Mouse (Mus musculus): ENCODE results near the gene Ankrd44. TPM values are rescaled to one million over a fixed set of nuclear protein-coding genes. Genes with fewer than 3 reads are reported as not detected.

The Ankrd44 gene
- total and polyA plus RNA-seq, 3 experiments = 2.3 to 17.0 (median 12.7) TPM

DNA sequence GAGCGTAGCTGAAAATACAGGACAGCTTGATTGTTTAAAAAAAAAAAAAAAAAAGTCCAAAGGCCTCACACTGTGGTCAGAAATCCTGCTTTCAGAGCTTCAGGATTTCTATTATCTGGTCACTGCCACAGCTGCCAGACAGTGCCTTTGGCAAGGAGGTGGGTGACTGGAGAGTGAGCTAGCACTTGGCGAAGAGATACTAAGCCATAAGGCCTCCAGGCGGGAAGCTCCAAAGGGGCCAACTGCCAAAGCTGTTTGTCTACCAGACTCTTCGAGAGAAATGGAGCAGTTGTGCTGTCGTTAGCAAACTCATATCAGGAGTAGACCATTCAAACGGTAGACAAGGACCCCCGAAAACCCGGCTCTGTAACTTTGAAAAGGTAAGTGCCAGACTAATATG lies 3.5 kb downstream of the Ankrd44 start:
- DNase-seq = no peak

DNA sequence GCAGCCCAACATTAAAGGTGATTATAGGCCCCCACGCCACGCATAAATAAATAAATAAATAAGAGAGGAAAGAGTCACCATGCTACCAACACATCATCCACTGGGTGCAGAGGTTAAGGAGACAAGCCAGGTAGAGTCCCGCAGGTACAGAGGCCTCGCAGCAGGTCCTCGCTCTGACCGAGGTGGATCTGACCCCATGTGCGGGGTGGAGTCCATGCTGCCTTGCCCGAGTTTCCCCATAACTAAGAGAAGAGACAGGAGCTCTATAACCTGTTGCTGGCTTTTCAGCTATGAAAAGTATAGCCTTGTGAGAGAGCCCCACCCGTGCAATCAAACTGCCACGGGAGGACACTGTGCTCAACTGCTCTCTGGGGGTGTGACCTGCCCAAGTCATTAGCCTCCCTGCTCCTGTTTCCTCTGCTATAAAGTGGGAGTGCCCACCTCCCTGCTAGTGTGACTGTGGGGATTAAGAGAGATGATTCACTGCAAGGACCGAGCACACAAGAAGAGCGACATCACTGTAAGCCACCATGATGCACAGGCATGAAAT lies 4.1 kb downstream of the Ankrd44 start:
- DNase-seq = no peak

DNA sequence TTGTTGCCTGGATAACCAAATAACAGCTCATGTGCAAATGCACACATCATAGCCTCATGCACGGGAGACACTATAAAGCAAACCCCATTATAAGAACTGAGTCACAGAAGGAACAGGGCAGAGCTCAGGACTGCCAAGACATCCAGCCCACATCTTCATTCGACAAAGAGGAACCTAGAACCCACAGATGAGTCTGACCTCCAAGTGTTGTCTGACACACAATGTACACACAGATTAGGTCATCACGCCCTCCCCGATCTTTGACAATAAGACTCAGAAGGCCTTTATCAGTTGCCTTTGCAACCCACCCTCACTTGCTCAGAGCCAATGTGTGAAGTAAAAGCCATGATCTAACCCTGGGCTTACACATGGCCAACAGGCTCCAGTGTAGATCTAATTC lies 6.1 kb downstream of the Ankrd44 start:
- no peak for DNase-seq

DNA sequence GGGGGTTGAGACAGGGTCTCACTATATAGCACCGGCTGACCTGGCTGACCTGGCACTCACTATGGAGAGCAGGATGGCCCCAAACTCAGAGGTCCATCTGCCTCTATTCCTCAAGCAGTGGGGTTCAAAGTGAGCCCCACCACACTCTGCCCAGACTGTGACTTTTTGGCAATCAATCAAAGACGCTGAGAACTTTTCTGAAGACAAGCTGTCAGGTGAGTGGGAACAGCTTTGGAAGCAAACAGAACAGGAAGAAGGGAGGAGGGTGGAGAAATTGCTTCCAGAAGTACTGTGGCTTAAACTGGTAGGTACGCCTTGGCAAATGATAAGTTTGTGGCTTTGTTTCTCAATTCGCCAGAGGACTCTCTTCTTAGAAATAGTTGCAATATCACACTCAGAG lies 9.7 kb downstream of the Ankrd44 start:
- no peak for DNase-seq

DNA sequence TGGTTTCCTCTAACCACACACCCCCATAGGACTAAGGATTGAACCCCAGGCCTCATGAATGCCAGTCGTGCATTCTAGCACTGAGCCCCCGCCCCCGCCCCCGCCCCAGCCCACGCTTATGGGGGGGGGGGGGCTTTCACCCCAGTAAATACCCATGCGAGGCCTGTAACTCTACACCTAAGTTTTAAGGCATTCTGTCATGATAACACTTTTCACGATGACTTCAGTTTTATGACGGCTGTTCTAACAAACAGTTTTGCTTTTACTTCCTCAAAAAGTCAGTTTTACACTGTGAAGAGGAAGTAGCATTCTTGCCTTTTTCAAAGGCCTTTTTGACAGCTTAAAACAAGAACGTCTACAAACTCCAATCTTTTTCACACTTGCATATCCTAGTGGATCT lies 11.8 kb downstream of the Ankrd44 start:
- DNase-seq = no peak

DNA sequence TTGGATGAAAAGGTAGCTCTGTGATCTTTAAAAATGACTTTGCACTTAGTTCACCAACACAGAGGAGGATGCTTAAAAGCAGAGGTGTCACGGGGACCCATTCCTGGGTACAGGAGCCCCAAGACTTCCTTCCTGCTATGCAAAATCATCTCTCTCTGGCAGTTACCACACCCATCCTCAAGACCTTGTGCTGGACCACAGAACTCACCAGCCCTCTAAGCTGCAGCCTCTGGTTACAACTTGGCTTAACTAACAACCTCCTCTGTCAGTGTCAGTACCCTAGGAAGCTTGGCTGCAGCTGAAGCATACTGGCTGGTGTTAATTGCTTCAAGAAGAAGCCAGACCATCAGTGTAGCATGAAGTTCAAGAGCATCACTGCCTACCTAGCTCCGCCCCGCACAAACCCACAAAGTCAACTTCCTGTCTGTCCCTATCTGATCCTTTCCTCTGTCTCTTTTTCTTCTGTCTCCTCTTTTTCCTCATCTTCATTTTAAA lies 12.8 kb downstream of the Ankrd44 start:
- no peak for DNase-seq

DNA sequence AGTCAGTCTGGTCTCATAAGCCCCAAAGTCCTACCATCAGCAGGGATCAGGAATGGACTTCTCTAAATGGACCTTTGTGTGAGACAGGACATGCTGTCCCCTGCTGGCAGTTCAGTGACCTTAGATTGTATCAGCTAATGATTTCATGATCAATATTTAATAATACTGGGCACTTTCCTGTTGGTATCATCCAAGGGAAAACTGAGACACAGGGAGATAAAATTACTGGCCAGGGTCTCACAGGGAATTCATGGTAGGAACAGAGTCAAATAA lies 13.2 kb downstream of the Ankrd44 start:
- DNase-seq = no peak

DNA sequence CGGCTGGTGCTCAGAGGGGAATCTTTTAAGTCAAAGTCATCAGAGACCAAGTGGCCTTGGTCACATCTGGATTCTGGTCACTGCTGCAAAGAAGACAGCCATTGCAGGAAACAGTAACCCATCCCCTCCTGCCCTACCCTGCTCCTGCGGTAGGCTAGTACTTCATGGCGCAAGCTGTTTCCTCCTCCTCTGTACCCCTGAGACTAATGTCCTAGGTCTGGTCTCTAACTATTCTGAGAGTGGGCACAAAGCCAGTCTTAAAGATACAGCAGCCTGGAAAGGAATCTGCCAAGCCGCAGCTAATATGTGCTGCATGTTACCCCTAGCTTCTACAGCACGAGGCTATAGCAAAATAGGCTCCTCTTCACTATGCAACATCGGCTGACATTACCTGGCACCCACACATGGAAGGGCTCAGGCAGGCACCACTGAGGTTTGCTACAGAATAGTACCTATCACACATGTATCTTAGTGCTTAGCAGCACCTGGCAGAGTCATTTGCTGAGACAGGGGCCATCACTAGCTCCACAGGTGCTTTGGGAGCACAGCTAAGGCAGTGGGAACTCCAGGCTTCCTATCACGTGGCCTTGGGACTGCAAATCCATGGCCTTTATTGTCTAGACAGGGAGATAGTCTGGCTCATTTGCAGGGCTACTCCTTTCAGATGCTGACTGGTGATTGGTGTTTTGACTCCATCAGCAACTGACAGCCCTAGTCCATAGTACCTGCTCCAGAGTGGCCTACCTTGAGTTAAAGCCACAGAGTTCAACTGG lies 13.7 kb downstream of the Ankrd44 start:
- no peak for DNase-seq

DNA sequence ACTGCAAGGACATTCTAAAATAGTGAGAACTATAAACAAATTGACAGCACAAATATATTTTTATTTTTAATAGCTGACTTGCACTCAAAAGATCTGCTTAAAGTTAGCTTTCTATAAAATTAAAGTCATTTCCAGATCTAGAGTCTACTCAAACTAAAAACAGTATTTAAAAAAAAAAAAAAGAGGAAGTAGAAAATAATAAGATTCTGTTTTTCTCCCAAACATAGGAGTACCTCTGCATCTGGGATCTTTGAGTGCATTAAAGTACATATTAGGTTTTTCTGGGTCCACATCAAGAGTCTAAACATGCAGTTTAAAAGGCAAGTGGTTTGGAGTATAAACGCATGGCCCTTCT lies 15.0 kb downstream of the Ankrd44 start:
- DNase-seq = no peak

DNA sequence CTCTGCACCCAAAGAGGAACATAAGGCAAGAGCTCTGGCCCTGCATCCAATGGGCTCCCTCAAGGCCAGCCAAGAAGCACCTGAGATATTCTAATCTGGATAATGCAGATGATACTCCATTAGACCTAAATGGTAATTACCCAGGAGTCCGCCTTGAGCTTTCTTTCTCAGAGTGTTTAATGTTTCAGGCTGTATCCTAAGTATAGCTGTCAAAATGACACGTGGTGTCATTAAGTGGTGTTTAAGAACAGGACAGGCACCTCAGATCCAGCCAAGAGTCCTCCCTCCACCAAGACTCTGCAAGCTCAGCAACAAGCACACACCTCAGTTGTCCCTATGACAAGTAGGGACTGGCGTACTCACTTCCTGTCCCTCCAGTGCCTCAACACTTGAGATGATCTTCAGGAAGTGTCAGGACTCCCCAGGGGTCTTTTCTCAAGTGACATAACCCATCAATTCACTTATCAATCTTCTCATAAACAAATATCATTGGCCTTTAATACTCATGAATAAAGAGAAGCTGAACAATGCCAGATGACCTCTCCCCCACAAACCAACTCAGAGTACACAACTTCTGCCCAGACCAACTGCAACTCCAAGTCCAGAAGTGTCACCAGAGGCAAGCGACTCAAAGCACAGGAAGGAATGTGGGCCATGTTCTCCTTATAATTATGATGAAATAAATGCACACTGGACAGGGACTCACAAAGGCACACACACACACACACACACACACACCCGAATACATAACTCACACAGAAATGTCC lies 15.5 kb downstream of the Ankrd44 start:
- DNase-seq = no peak

DNA sequence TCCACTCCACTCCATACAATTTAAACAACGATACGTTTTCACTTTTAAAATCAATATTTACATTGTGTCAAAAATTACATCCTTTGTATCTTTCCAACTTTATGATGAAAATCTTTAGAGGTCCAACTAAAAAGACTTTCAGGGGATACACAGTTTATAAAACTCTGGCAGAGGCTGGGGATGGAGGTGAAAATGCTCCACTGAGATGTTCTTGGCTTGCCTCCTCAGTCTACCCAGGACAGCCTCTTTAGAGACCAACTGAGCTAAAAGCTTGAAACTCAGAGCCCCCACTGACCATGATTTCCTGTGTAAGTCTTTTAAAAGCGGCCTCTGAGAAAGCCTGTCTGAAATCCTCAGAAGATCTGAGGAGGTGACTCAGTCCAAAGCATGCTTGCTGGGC lies 17.4 kb downstream of the Ankrd44 start:
- DNase-seq = no peak

DNA sequence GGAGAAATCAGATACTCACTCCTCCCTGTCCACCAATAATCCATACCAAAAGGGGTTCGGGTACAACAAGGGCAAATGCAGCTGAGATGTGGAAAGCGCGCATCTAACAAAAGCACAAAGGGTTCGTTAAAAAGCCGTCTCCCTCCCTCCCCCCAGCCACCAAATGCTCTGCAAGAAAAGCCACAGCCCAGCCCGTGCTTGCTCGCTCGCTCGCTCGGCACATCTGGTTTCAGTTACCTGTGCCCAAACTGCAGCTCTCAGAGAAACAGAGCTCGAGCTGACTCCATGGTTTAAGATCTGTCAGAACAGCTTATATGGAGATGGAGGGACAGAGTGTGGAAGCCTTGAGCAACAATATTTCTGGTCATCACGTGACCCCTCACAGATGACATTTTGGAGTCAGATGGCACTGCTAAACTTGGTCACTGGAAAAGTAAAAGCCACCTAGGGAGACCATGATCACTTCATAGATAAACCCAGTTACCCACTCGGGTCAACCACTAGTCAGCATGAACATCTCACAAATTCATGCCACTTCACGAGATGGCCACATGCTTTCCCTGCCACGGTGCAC lies 19.0 kb downstream of the Ankrd44 start:
- no peak for DNase-seq

DNA sequence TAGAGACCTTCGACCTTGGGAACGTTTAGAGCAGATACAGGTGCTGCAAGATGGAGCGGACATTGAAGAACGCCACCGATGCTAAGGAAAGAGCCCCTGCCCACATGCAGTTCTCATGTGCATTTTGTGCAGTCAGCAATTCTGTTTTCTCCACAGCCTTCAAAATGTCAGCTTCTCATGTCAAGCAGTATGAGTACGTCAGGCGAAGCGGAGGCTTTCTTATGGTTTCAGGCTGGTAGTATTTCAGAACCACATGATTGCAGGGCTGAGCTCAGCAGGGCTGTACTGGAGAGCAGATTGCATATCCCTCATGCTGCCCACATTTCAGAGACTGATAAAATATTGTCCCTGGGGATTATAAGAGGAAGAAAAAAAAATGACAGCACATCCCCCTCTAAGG lies 19.9 kb downstream of the Ankrd44 start:
- no peak for DNase-seq

DNA sequence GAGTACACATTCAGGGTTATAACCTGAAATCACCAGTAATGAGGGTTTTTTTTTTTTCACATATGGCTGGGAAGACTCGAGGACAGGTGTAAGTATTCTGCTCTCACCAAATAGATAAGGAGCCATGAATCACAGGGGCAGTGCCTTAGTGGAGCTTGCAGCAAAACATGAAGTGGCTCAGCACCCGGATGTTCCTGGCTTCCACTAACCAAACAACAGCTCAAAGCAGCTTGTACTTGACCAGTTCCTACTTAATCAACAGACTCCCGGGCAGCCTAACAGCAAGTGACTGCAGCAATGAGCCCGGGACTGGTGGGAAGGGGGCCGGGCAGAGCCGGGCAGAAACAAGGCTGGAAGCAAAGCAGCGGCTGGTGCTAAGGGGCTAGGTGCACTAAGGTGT lies 20.6 kb downstream of the Ankrd44 start:
- DNase-seq = no peak

DNA sequence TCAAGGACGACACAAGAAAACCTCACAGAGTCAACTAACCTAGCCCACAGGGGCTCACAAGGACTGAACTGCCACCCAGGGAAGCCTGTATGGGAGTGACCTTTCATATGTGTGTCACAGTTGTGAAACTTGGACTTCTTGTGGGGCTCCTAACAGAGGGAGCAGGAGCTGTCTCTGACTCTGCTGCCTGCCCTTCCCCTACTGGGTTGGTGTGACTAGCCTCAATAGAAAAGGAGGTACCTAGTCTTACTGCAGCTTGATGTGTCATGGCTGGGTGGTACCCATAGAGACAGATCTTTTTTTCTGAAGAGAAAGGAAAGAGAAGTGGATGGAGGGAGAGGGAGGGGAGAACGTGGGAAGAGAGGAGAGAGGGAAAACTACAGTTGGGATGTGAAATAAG lies 22.0 kb downstream of the Ankrd44 start:
- DNase-seq = no peak

DNA sequence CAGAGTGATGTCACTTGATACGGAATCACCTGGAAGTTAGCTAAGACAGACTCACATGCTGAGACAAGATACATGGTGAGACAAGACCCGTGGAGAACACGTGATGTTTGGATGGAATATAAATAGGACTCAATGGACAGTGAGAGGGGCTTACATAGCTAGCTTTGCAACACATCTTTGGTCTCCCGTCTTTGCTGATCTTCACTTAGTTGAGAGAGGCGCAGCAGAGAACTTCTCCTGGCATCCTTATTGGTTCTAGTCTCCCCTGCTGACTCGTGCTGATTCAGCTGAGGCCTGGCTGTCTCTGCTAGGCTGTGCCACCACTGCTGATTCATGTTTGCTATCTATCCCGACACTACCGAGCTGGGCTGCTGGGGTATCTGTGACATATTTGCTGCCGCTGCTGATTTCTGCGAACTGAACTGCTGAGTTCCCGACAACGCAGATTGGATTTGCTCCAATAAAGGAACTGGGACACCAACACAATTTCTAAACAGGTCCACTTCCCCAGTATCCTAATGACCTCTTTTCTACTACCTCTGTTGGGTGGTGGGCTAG lies 23.4 kb downstream of the Ankrd44 start:
- no peak for DNase-seq

DNA sequence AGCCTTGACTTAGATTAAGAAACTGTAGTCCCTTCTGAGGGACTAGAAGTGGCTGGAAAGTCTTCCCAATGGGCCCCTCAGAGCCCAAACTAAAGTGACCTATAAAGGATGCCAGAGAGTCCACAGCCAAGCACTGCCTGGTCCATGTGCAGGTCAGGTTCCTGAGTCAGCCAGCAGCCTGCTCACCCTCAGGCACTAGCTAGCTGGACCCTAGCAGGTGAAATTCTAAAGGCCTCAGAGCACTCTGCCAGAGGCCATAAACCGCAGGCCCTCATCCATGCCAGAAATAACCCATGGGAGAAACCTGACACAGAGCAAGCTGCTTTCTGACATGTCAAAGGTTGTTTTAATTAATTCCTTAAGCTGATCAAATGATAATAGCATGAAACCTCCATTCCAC lies 25.1 kb downstream of the Ankrd44 start:
- no peak for DNase-seq

DNA sequence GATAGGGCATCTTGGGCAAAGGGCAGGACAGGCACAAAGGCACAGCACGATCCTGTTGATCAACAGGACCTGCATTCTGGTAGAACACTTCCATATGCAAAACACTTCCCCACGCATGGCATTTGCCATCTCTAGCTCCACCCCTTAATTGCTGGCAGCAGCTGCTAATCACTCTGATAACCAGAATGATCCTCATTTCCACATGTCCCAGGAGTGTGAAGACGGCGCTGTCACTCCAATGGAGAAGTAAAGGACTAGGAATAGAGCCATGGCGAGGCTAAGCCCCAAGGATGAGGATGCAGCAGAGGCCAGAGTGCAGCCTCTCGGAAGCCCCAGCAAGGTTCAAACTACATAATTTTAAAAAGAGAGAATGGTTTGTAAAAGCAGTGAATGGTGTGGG lies 26.9 kb downstream of the Ankrd44 start:
- no peak for DNase-seq

DNA sequence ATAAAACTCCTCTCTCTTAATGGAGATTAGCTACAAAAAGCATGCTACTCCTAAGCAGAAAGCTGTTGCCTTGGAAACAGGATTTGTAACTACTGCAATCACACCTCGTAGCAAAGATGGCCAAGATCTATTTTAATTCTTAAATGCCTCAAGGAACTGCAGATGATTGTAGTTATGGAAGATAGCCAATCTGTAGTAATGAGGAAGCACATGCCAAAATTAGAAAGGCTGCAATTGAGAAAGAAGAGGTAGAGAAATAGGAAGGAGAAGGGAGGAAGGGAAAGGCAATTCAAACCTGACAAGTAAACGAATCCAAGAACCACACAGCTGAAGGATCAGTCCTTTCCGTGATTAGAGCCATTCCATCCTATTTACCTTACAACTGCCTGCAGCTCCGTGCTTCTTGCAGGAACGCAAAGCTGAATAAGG lies 27.5 kb downstream of the Ankrd44 start:
- no peak for DNase-seq

DNA sequence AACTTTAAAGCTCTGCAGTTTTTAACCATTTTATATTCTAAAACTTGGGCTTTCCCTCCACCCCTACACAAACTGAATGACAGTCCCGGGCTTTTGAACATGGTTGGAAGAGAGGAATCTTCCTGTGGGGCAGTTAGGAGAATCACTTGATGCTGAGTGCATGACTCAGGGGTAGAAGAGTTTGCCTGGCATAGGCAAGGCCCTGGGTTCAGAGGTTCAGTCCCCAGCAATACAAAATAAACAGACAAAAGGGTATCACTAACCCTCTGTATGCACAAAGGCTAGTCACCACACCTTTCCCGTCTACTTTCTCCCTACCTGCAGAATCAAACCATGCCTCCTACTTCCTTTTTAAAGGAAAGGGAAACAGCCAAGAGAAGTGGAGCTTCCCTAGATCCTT lies 28.5 kb downstream of the Ankrd44 start:
- no peak for DNase-seq

DNA sequence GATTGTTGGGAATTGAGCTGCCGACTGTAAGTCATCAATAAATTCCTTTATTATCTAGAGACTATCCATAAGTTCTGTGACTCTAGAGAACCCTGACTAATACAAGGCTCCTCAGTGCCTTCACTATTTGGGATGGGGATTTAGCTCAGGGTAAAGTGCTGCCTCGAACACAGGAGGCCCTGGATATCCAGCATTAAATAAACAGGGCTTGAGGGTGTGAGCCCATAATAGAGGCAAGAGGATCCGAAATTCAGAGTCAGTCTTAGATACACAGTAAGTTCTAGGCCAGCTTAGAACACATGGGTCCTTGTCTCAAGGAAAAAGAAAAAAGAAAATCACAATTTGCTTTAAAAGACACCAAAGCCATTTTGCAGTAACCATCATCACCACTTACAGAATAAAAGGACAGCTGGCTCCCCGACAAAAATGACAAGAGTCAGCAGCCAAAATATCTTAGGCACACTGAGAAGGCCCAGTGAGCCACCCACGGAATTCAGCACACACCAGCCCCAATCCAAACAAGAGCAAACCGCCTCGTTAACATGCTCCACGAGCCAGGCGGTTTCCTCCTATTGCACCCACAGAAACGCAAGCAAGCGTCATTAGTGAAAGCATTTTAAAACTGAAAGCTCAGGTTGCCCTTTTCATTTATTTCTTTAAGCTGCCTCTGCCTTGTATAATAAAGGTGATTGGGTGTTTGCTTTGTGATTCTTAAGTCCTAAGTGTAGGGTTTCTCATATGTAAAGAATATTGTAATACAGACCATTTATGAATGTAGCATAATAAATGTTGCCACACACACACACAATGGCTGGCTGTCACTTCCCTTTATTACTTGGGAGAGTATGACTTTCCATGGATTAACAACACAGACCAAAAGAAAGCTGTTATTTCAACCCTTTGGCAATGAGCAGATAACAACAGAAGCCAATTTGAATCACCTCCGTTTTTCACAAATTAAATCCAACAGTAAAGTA lies 29.8 kb downstream of the Ankrd44 start:
- no peak for DNase-seq

DNA sequence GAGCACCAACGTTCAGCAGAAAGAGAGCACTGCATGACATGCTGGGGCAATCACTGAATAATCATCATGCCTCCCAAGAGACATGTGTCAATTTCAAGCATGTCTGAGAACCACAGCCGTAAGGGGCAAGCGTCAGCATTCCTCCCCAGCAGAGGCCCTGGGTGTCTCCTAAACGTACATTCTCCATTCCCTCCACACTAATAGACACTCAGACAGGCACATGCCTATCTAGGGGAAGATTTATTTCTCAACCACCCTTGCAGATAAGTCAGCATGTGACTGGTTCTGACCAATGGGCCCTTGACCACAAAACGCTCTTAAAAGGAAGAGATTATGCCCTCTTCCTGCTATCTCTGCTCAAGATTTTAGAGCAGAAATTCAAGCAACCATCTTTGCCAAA lies 37.7 kb downstream of the Ankrd44 start:
- no peak for DNase-seq
